Mouse (Mus musculus) liver, embryonic 14.5 days (tissue): ENCODE data around the gene C1galt1c1. TPM values are rescaled to one million over a fixed set of nuclear protein-coding genes. Genes with fewer than 3 reads are reported as not detected.

Experiments
- ATAC-seq: fragments of 200-750 bp; cut with Nextera tagmentation; 2 replicates; pipeline ENCODE4 v1.8.0; 2017; ENCODE audit warnings: moderate number of reproducible peaks, mild to moderate bottlenecking, moderate library complexity; ENCODE audit not compliant: insufficient read depth
- DNase-seq, 3 experiments: peaks; one replicate each; pipeline ENCODE4 v3.0.0-alpha.2; 2012 to 2013; ENCODE audit warnings: low read depth in 3 of 3, low spot score in 3 of 3
- H3K27ac ChIP-seq: fragments of 300-500 bp; sonication (generic); 2 replicates; pipeline ENCODE4 v1.5.1; 2014; ENCODE audit warnings: moderate library complexity, mild to moderate bottlenecking, control low read depth, inconsistent platforms
- H3K27me3 ChIP-seq: fragments of 300-500 bp; sonication (generic); 2 replicates; pipeline ENCODE4 v1.6.1; 2014; ENCODE audit warnings: mild to moderate bottlenecking, low read length, moderate library complexity; ENCODE audit not compliant: control insufficient read depth, insufficient read depth
- H3K36me3 ChIP-seq: fragments of 300-500 bp; sonication (generic); replicated peaks from 2 replicates; pipeline ENCODE4 v1.6.1; 2014; ENCODE audit warnings: low read depth; ENCODE audit not compliant: control insufficient read depth, insufficient read depth
- H3K4me1 ChIP-seq, 2 experiments: fragments of 200-500 bp in 1 of 2; fragments of 300-500 bp in 1 of 2; sonication (generic) in 1 of 2; replicated peaks; 2 replicates each; pipeline ENCODE4 v1.6.1; 2012 to 2014; ENCODE audit warnings: antibody characterized with exemption in 1 of 2, inconsistent platforms in 1 of 2, low read length in 1 of 2; ENCODE audit not compliant: control insufficient read depth in 2 of 2, insufficient read depth in 2 of 2
- H3K4me2 ChIP-seq: fragments of 300-500 bp; sonication (generic); 2 replicates; pipeline ENCODE4 v1.6.1; 2014; ENCODE audit warnings: low read depth, mild to moderate bottlenecking, control low read depth, moderate library complexity
- H3K4me3 ChIP-seq, 2 experiments: fragments of 200-500 bp in 1 of 2; fragments of 300-500 bp in 1 of 2; sonication (generic) in 1 of 2; 2 replicates each; pipeline ENCODE4 v1.5.1; 2012 to 2014; ENCODE audit warnings: low read depth in 2 of 2, low read length in 2 of 2, mild to moderate bottlenecking in 2 of 2, control low read depth in 1 of 2, inconsistent platforms in 1 of 2, moderate library complexity in 1 of 2; ENCODE audit not compliant: insufficient read depth in 1 of 2
- H3K9ac ChIP-seq: fragments of 300-500 bp; sonication (generic); replicated peaks from 2 replicates; pipeline ENCODE4 v1.6.1; 2014; ENCODE audit warnings: mild to moderate bottlenecking, control low read depth, moderate library complexity
- H3K9me3 ChIP-seq: fragments of 300-500 bp; sonication (generic); 2 replicates; pipeline ENCODE4 v1.6.1; 2016; ENCODE audit warnings: low read length, mixed read lengths; ENCODE audit not compliant: control insufficient read depth
- CTCF ChIP-seq: IDR thresholded peaks from 2 replicates; pipeline ENCODE4 v1.5.1; 2016; ENCODE audit warnings: antibody characterized with exemption, low read depth, control low read depth
- EP300 ChIP-seq: IDR thresholded peaks from 2 replicates; pipeline ENCODE4 v1.6.1; 2016; ENCODE audit warnings: antibody characterized with exemption, low read depth
- WGBS: fragments of 180-500 bp; shearing (Covaris S2); extraction: QIAGEN DNeasy Blood & Tissue Kit; methylation state at CpG from one replicate; pipeline ENCODE4 v1.1.7; 2014; ENCODE audit not compliant: insufficient replicate concordance; 5-methylcytosine and 5-hydroxymethylcytosine counted together
- polyA plus RNA-seq, 2 experiments: library from polyadenylated mRNA; depleted of rRNA in 1 of 2; stranded (reverse) in 1 of 2; unstranded in 1 of 2; fragments of >200 nt; fragmentation: Nextera tagmentation in 1 of 2; extraction: Ambion mirVana in 1 of 2; gene quantifications; 2 replicates each; pipeline versions ENCODE4 v1.2.1 to v1.2.3; 2012 to 2014

C1galt1c1 gene
- polyA plus RNA-seq, 2 experiments, result 8.6 to 16.9 TPM

DNA sequence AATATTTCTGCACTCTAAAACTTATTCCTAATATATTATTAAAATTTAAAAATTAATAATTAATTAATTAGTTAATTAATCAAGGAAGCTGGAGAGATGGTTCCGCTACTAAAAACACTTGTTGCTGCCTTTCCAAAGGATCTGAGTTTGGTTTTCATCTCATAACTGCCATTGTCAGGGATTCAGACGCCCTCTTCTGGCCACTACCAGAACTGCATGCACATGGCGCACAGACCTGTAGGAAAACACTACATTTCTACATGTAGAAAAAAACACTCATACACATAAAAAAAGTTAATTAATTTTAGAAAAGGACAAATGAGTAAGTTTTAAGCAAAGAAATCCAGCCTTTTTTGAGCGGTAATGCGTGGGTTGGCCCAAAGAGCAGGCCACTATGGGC lies 19.8 kb upstream of the C1galt1c1 start:
- Histone ChIP-seq H3K27ac (no peak overlapping the region), H3K4me3 (no peak overlapping the region), H3K27me3 (no peaks in the 10 kb centered on the region), H3K9ac (no peak overlapping the region), H3K36me3 (no peaks in the 10 kb centered on the region), H3K4me1 (no peaks in the 10 kb centered on the region), H3K4me2 (no peak overlapping the region), H3K9me3 (no peaks in the 10 kb centered on the region)
- no peak for DNase-seq
- 63% methylated on average over 5 of the region's 5 CpGs for WGBS
- TF ChIP-seq CTCF, result peak; percentile 67
- TF ChIP-seq EP300, result no peak
- ATAC-seq, result no peak

DNA sequence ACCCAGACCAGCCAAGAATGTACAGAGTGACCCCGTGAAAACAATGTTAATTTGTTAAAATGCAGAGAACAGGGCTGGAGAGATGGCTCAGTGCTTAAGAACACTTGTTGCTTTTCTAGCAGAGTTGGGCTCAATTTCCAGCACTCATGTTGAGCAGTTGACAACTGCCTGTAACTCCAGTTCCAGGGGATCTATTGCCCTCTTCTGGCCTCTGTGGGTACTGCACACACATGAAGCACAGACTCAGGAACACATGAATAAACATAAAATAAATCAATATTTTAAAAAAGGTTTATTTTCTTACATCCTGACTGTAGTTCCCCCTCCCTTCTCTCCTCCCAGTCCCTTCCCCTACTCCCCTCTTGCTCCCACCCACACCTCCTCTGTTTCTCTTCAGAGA lies 18.3 kb upstream of the C1galt1c1 start:
- H3K4me3 ChIP-seq, result no peak overlapping the region
- ATAC-seq (no peak), DNase-seq (no peak)
- H3K27ac ChIP-seq, result no peak overlapping the region
- H3K4me2 ChIP-seq, result no peak overlapping the region
- no peaks in the 10 kb centered on the region for H3K27me3 ChIP-seq
- no peaks in the 10 kb centered on the region for H3K9me3 ChIP-seq
- no peak overlapping the region for H3K9ac ChIP-seq
- H3K36me3 ChIP-seq, result no peaks in the 10 kb centered on the region
- WGBS, result 68% methylated on average over 1 of the region's 1 CpGs
- no peaks in the 10 kb centered on the region for H3K4me1 ChIP-seq
- peak; percentile 47 for TF ChIP-seq CTCF
- TF ChIP-seq EP300, result no peak

DNA sequence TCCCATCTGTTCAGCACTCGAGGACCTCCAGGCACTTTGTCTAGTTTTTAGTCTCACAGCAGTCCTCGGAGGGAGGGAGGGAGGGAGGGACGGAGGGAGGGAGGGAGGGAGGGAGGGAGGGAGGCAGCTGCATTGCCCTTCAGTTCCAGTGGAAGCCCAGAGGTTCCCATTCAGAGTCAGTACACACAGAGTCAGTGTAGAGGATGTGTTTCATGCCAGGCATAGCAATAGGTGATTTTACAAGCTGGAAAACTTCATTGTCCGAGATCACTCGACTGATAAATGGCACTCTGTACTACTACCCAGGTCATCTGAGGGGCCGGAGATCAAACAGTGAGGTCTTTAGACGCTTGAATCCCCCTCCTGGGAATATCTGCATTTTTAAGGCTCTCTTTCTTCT lies 16.3 kb upstream of the C1galt1c1 start:
- no peaks in the 10 kb centered on the region for H3K4me1 ChIP-seq
- no peak overlapping the region for H3K4me2 ChIP-seq
- no peaks in the 10 kb centered on the region for H3K36me3 ChIP-seq
- H3K4me3 ChIP-seq, result no peak overlapping the region
- DNase-seq (no peak), ATAC-seq (no peak)
- no peak overlapping the region for H3K27ac ChIP-seq
- H3K27me3 ChIP-seq, result no peaks in the 10 kb centered on the region
- TF ChIP-seq EP300, result no peak
- no peak for TF ChIP-seq CTCF
- no peak overlapping the region for H3K9ac ChIP-seq
- H3K9me3 ChIP-seq, result no peaks in the 10 kb centered on the region
- 40% methylated on average over 5 of the region's 7 CpGs for WGBS

DNA sequence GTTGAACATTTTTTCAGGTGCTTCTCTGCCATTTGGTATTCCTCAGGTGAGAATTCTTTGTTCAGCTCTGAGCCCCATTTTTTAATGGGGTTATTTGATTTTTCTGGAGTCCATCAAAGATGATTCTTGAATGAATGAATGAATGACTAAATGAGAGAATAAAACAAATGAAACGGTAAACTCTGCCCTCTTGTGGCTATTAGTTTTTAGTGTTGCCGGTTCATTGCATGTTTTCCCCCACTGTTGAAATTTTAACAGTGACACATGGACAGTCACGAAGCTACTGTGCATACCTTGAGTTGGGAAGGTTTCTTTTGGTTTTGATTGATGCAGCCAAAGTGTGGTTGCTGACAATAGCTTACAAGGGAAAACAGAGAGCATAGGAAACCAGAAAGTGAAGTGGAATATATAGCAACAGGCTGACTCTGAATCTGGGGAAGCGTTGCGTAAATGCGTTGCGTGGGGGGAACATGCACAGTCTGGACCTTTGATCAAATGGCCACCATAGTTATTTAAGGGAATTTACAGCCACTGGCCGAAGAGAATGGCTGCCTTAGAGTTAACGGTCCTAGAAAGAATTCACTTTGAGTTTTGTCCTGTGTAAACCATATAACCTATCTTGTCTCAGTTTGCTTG lies 15.6 kb upstream of the C1galt1c1 start:
- Histone ChIP-seq H3K9ac (no peak overlapping the region), H3K4me2 (no peak overlapping the region), H3K27me3 (no peaks in the 10 kb centered on the region), H3K4me1 (no peaks in the 10 kb centered on the region), H3K36me3 (no peaks in the 10 kb centered on the region), H3K4me3 (no peak overlapping the region), H3K9me3 (no peaks in the 10 kb centered on the region), H3K27ac (no peak overlapping the region)
- DNase-seq (no peak), ATAC-seq (no peak)
- 53% methylated on average over 9 of the region's 9 CpGs for WGBS
- TF ChIP-seq EP300, result no peak
- no peak; the same call in 1 of the 2 replicates for TF ChIP-seq CTCF

DNA sequence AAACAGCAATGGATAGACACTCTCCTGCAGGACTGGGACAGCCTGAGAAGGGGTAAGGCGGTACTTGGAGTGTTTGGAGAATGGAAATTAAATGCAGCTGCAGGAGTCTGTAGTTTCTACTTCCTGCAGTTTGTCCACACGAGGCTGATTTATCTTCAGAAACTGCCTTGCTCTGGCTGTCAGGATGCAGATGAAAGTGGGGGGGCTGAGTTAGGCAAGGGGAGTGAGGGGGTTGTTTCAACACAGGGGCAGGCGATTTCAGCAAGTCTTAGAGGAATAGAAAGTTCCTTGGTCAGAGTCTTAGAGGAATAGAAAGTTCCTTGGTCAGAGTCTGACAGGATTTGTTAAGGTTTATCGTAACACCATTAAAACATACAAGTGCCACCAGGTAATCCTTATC lies 7.3 kb upstream of the C1galt1c1 start:
- no peaks in the 10 kb centered on the region for H3K9me3 ChIP-seq
- no peak overlapping the region for H3K4me3 ChIP-seq
- no peak overlapping the region for H3K27ac ChIP-seq
- WGBS, result 46% methylated on average over 4 of the region's 4 CpGs
- no peak overlapping the region for H3K9ac ChIP-seq
- DNase-seq, result no peak
- H3K4me1 ChIP-seq, result no peaks in the 10 kb centered on the region
- TF ChIP-seq EP300 (no peak), CTCF (no peak)
- H3K27me3 ChIP-seq, result no peaks in the 10 kb centered on the region
- no peak overlapping the region for H3K4me2 ChIP-seq
- ATAC-seq, result no peak
- H3K36me3 ChIP-seq, result no peaks in the 10 kb centered on the region
